Mouse (Mus musculus) intestine, embryonic 15.5 days (tissue): Measurements from ENCODE around the gene Dcpp1. TPM values are rescaled to one million over a fixed set of nuclear protein-coding genes. Genes with fewer than 3 reads are reported as not detected.
A peak's percentile ranks its signal among the peaks of the same experiment; 100 is the strongest.
"Not testable (repeated sequence)": the region's sequence is repeated elsewhere in the genome, so short reads cannot be mapped to it uniquely, and the experiment has no call there.

Experiments used
- ATAC-seq: fragments of 200-750 bp; cut with Nextera tagmentation; 2 replicates; pipeline ENCODE4 v1.8.0; 2017; ENCODE audit warnings: moderate TSS enrichment, moderate library complexity
- H3K27ac ChIP-seq: fragments of 300-500 bp; sonication (generic); 2 replicates; pipeline ENCODE4 v1.5.1; 2015; ENCODE audit warnings: mild to moderate bottlenecking, inconsistent platforms
- H3K27me3 ChIP-seq: fragments of 300-500 bp; sonication (generic); replicated peaks from 2 replicates; pipeline ENCODE4 v1.6.1; 2015; ENCODE audit warnings: inconsistent platforms
- H3K36me3 ChIP-seq: fragments of 300-500 bp; sonication (generic); 2 replicates; pipeline ENCODE4 v1.6.1; 2015; ENCODE audit warnings: inconsistent platforms
- H3K4me1 ChIP-seq: fragments of 300-500 bp; sonication (generic); replicated peaks from 2 replicates; pipeline ENCODE4 v1.6.1; 2015; ENCODE audit warnings: inconsistent platforms
- H3K4me2 ChIP-seq: fragments of 300-500 bp; sonication (generic); replicated peaks from 2 replicates; pipeline ENCODE4 v1.6.1; 2015; ENCODE audit warnings: mild to moderate bottlenecking, inconsistent platforms
- H3K4me3 ChIP-seq: fragments of 300-500 bp; sonication (generic); replicated peaks from 2 replicates; pipeline ENCODE4 v1.5.1; 2015; ENCODE audit warnings: inconsistent platforms
- H3K9ac ChIP-seq: fragments of 300-500 bp; sonication (generic); 2 replicates; pipeline ENCODE4 v1.6.1; 2015; ENCODE audit warnings: inconsistent platforms
- H3K9me3 ChIP-seq: fragments of 300-500 bp; sonication (generic); 2 replicates; pipeline ENCODE4 v1.6.1; 2016; ENCODE audit warnings: inconsistent platforms
- WGBS: fragments of 180-500 bp; shearing (Covaris S2); methylation state at CpG from one replicate; pipeline ENCODE4 v1.1.7; 2015; 5-methylcytosine and 5-hydroxymethylcytosine counted together
- polyA plus RNA-seq: library from polyadenylated mRNA; unstranded; fragments of >200 nt; fragmentation: Nextera tagmentation; extraction: Ambion mirVana; gene quantifications from 2 replicates; pipeline ENCODE4 v1.2.1, GENCODE M21; 2015

Dcpp1 gene
- polyA plus RNA-seq, 1 experiment from 2014 or later, result not detected

DNA sequence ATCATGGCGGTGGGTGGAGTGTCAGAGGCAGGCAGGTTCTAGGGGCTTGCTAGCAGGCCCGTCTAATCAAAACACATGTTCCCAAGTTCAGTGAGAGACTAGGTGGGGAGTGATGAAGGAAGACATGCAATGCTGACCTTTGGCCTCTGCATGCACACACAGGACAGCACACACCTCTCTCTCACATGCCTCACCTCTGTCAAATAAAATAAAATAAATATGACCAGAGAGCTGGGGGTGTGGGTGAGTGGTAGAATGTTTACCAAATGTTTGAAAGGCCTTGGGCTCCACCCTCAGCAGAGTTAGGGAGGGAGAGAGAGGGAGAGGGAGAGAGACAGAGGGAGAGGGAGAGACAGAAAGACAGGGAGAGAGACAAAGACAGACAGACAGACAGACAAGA lies 22.8 kb upstream of the Dcpp1 start:
- no peak overlapping the region for H3K4me2 ChIP-seq
- H3K27me3 ChIP-seq, result no peaks in the 10 kb centered on the region
- WGBS, result 53% methylated on average over 2 of the region's 2 CpGs
- peak; percentile 55 for ATAC-seq
- H3K9ac ChIP-seq, result no peak overlapping the region
- H3K4me3 ChIP-seq, result no peak overlapping the region
- H3K4me1 ChIP-seq, result no peaks in the 10 kb centered on the region
- no peaks in the 10 kb centered on the region for H3K36me3 ChIP-seq
- H3K9me3 ChIP-seq, result no peaks in the 10 kb centered on the region
- no peak overlapping the region for H3K27ac ChIP-seq

- Histone ChIP-seq H3K36me3 (no peaks in the 10 kb centered on the region), H3K9me3 (no peaks in the 10 kb centered on the region), H3K27me3 (no peaks in the 10 kb centered on the region), H3K4me3 (no peak overlapping the region), H3K4me1 (no peaks in the 10 kb centered on the region), H3K9ac (no peak overlapping the region), H3K27ac (no peak overlapping the region), H3K4me2 (no peak overlapping the region)
- WGBS, result 84% methylated on average over 4 of the region's 4 CpGs
- no peak for ATAC-seq
These were observed 17.8 kb upstream of the Dcpp1 start for GRCm38 (mm10) chr17:23862926-23863325.

DNA sequence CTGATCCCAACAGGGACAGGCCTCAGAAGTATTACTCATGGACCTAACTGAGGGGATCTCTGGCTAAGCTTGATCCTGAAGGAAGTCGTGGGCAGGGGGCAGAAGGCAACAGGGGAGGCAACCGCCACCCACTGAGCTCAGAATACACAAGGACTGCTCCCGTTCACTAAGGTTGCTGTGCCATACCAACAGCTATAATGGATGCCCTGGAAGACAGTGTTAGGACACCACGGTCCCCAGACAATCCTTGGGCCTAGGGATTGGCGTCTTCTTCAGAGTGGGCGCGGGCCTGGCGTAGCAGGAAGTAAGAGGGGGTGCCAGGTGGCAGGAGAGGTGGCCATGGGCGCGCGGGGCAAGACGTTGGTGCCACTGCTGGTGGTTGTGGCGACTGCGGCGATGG lies 12.9 kb upstream of the Dcpp1 start, which contains the start of gene Prss21:
TSS of gene Prss21 (plus strand) at position 301 of the 400 bp plus-strand sequence.
- Histone ChIP-seq H3K27me3 (no peaks in the 10 kb centered on the region), H3K9me3 (no peaks in the 10 kb centered on the region), H3K36me3 (no peaks in the 10 kb centered on the region), H3K4me1 (no peaks in the 10 kb centered on the region), H3K27ac (no peak within 1 kb of the TSS), H3K9ac (no peak within 1 kb of the TSS), H3K4me2 (no peak within 1 kb of the TSS), H3K4me3 (no peak within 1 kb of the TSS)
- 86% methylated on average over 15 of the region's 15 CpGs for WGBS
- no peak for ATAC-seq

GRCm38 (mm10) chr17:23868513-23868912 lies 12.2 kb upstream of the Dcpp1 start:
- WGBS, result 95% methylated on average over 11 of the region's 11 CpGs
- ATAC-seq, result no peak
- Histone ChIP-seq H3K4me2 (no peak overlapping the region), H3K4me1 (no peaks in the 10 kb centered on the region), H3K4me3 (no peak overlapping the region), H3K27ac (no peak overlapping the region), H3K36me3 (no peaks in the 10 kb centered on the region), H3K9me3 (no peaks in the 10 kb centered on the region), H3K27me3 (no peaks in the 10 kb centered on the region), H3K9ac (no peak overlapping the region)

DNA sequence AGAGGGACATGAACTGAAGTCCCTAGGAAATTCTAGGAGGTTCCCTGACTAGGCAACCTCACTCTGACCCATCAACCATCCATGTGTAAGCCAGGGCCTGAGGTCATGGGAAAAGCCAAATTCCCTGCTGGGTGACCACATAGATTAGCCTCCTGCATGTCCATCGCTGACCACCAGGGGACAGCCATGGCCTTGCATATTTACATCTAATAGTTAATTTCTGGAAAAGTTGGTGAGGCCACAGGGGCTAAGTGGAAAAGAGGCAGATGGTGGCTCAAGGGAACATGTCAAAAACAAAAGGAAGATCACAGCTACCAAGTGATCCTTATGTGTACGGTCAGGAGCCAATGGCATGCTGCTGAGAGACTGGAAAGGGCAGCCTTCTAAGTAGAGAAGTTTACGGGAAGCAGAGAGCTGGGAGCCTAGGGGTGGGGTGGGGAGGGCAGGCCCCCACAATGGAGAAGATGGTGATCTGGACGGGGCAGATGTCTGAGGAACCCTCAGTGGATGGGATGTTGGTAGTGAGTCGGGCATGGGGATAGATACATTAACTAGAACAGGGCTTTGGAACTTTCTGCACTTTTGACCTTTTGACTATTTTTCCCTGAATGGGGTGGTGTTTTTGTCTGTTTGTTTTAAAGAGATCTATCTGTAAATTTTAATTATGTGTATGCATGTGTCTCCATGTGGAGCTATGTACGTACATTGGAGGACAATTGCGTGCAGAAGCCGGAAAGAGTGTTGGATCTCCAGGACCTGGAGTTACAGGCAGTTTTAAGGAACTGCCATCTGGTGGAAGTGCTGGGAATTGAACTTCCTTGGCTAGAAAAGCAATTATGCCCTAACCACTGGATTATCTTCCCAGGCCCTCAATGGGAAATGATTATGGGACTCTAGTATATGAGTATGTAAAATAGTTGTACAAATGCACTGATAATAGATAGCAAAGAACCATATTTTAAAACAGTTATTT lies 6.5 kb upstream of the Dcpp1 start:
- Histone ChIP-seq H3K4me3 (no peak overlapping the region), H3K36me3 (no peaks in the 10 kb centered on the region), H3K27ac (no peak overlapping the region), H3K4me2 (no peak overlapping the region), H3K9me3 (no peaks in the 10 kb centered on the region), H3K27me3 (no peaks in the 10 kb centered on the region), H3K9ac (no peak overlapping the region), H3K4me1 (peaks cover 3% of the 10 kb centered on the region; the same call in 1 of the 2 replicates)
- ATAC-seq, result peak; percentile 53
- WGBS, result 39% methylated on average over 8 of the region's 8 CpGs

DNA sequence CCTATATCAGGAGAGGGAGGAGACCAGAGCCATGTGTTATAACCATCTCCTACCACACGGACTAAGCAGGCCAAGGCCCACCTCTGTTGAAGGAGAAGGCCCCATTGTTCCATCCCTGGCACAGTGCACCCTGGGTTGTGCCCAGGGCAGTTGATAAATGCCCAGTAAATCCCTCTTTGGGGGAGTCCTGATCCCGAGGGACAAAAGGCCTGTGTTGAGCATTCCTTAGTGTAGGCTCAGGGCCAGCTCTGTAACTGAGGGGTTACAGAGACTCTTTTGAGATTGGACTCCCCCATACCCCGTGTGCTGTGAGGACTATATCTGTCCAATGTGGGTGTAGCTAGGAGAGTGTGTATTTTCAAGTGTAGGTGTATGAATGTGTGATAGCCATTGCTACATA lies 3.9 kb upstream of the Dcpp1 start:
- Histone ChIP-seq H3K9ac (no peak overlapping the region), H3K4me3 (no peak overlapping the region), H3K36me3 (no peaks in the 10 kb centered on the region), H3K9me3 (no peaks in the 10 kb centered on the region), H3K27ac (no peak overlapping the region), H3K27me3 (no peaks in the 10 kb centered on the region), H3K4me2 (no peak overlapping the region), H3K4me1 (peaks cover 3% of the 10 kb centered on the region; the same call in 1 of the 2 replicates)
- 56% methylated on average over 3 of the region's 3 CpGs for WGBS
- no peak for ATAC-seq

DNA sequence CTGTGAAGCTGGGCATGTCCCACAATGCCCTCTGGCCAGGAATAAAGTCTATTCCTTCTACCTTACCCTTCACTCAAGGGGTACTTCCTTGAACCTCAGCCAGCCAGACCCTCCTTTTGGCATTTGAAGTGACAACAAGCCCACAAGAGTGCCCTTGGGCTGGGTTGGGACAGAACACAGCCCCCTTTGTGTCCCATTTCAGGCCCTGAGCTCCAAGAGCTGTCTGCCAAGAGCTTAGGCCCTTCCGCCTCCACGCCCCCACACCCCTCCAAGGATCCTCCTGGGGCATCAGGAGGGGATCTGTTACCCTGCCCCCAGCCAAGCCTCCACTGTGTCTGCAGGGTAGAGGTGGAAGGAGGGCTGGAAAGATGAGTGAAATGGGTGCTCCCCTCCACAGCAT lies 3.5 kb upstream of the Dcpp1 start:
- 88% methylated on average over 2 of the region's 2 CpGs for WGBS
- Histone ChIP-seq H3K36me3 (no peaks in the 10 kb centered on the region), H3K4me3 (no peak overlapping the region), H3K27me3 (no peaks in the 10 kb centered on the region), H3K4me1 (peaks cover 3% of the 10 kb centered on the region; the same call in 1 of the 2 replicates), H3K4me2 (no peak overlapping the region), H3K9me3 (no peaks in the 10 kb centered on the region), H3K9ac (no peak overlapping the region), H3K27ac (0 out of 2 replicates have a peak overlapping the region, but pooled peaks have one; percentile 9)
- ATAC-seq, result no peak

DNA sequence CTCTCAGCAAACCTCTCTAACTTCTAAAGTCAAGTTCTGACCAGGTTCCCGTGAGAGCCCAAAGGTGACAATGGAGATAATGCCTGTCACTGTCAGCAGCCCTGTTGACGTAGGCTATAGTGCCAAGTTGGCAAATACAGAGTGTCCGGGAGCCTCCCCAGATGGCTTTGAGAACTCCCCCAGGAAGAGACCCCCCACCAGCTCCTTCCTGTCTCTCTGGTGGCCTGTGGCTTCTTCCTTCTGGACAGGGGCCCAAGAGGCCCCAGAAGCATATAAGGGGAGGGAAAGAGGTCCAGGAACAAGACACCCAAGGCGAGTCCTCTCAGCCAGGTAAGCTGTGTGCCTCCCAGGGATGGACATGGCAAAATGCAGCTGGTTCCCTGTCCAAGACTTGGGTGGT lies 36.5 kb downstream of the Dcpp1 start, which contains the start of gene Dcpp3:
TSS of gene Dcpp3 (plus strand) at position 301 of the 400 bp plus-strand sequence.
- not testable (repeated sequence) for H3K9me3 ChIP-seq, H3K4me1 ChIP-seq, H3K27ac ChIP-seq, H3K36me3 ChIP-seq, H3K9ac ChIP-seq, H3K27me3 ChIP-seq, H3K4me3 ChIP-seq, ATAC-seq, H3K4me2 ChIP-seq
- 70% methylated on average over 4 of the region's 4 CpGs for WGBS

DNA sequence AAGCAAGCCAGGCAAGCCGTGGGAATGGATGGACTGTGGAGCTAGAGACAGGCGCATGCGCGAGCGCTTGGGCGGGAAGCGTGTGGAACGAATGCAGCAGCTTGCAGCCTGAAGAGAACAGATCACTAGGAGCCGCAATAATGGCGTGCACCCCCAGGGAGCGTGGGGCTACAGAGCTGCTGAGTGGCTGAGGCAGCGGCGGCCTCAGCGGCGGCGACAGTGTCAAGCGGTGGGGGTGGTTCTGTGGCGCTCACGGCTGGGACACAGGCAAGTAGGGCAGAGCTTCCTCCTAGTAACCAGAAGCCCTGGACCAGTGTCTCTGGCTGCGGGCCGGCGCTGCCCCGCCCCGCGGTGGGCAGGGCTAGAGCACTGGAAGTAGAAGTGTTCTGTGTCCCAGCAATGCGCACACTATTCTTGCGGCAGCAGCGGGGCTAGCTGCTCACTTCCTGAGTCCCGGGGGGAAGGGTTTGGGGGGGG lies 43.9 kb downstream of the Dcpp1 start:
- under 1% methylated on average over 29 of the region's 29 CpGs for WGBS
- H3K27me3 ChIP-seq, result no peaks in the 10 kb centered on the region
- no peaks in the 10 kb centered on the region for H3K36me3 ChIP-seq
- peak overlapping the region; percentile 52 for H3K4me3 ChIP-seq
- no peaks in the 10 kb centered on the region for H3K9me3 ChIP-seq
- peak overlapping the region; percentile 80 for H3K4me2 ChIP-seq
- peak overlapping the region; percentile 95 for H3K27ac ChIP-seq
- ATAC-seq, result peak; percentile 99
- H3K9ac ChIP-seq, result peak overlapping the region; percentile 78
- peaks cover 7% of the 10 kb centered on the region; the same call in 1 of the 2 replicates for H3K4me1 ChIP-seq

DNA sequence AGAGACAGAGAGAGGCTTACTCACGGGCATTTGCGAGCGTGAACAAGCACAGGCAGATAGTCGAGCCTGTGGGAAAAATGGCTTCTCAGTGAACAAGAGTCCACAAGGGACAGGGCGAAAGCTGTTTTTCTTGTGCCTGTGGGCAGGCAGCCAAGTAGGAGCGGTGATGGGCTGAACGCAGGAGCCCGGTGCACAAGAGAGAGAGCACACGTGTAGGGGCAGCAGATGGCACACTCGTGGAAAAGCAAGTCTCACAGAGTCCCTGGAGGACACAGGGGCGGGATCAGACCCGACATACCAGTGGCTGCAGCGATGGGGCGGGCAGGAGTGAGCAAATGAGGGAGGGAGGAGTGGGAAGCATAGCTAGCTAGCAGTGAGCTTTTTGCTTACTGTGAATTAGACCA lies 44.4 kb downstream of the Dcpp1 start:
- peak overlapping the region; percentile 52 for H3K4me3 ChIP-seq
- H3K27ac ChIP-seq, result peak overlapping the region; percentile 95
- ATAC-seq, result peak; percentile 89

GRCm38 (mm10) chr17:23931157-23931556 lies 50.5 kb downstream of the Dcpp1 start:
- no peak overlapping the region for H3K27ac ChIP-seq
- WGBS, result 61% methylated on average over 5 of the region's 5 CpGs

More for the DNA sequence above, 44.4 kb downstream of the Dcpp1 start:
- H3K36me3 ChIP-seq, result no peaks in the 10 kb centered on the region
- H3K27me3 ChIP-seq, result no peaks in the 10 kb centered on the region
- H3K4me1 ChIP-seq, result peaks cover 7% of the 10 kb centered on the region; the same call in 1 of the 2 replicates
- H3K4me2 ChIP-seq, result peak overlapping the region; percentile 80
- peak overlapping the region; percentile 78 for H3K9ac ChIP-seq
- H3K9me3 ChIP-seq, result no peaks in the 10 kb centered on the region
- under 1% methylated on average over 14 of the region's 14 CpGs for WGBS

More at GRCm38 (mm10) chr17:23931157-23931556, 50.5 kb downstream of the Dcpp1 start:
- no peak overlapping the region for H3K4me2 ChIP-seq
- no peak overlapping the region for H3K4me3 ChIP-seq
- no peak for ATAC-seq
- no peaks in the 10 kb centered on the region for H3K27me3 ChIP-seq
- no peaks in the 10 kb centered on the region for H3K36me3 ChIP-seq
- no peaks in the 10 kb centered on the region for H3K9me3 ChIP-seq
- no peaks in the 10 kb centered on the region for H3K4me1 ChIP-seq
- H3K9ac ChIP-seq, result no peak overlapping the region
